Mouse (Mus musculus): ENCODE data around the gene Sbds. TPM values are rescaled to one million over a fixed set of nuclear protein-coding genes. Genes with fewer than 3 reads are reported as not detected.

Gene Sbds
- polyA plus RNA-seq, 1 experiment, result 40.7 TPM

GRCm38 (mm10) chr5:130239236-130239635 lies 16.1 kb downstream of the Sbds start:
- DNase-seq, result peak; percentile 88
- no peak overlapping the region for H3K4me3 ChIP-seq (ENCODE audit: insufficient read depth, low read depth, low read length)
- no peak for TF ChIP-seq CTCF (conservative IDR thresholded peaks at IDR 0.05; ENCODE audit: insufficient read depth, insufficient read length, low read depth, low read length)
- no peak for TF ChIP-seq POLR2A (IDR thresholded peaks at IDR 0.05; ENCODE audit: low read depth, low read length)
- H3K27me3 ChIP-seq (replicated peaks; ENCODE audit: control insufficient read depth, insufficient read depth, low read length), result no peaks in the 10 kb centered on the region
- H3K4me1 ChIP-seq (ENCODE audit: control insufficient read depth, insufficient read depth, low read length), result no peaks in the 10 kb centered on the region
- peaks cover 2% of the 10 kb centered on the region for H3K36me3 ChIP-seq (ENCODE audit: control insufficient read depth, insufficient read depth, low read length)
- H3K27ac ChIP-seq (ENCODE audit: insufficient read depth, low read depth, low read length), result no peak overlapping the region; the same call in 1 of the 2 replicates
- 42% methylated on average over 7 of the region's 7 CpGs for WGBS

GRCm38 (mm10) chr5:130236302-130236701 lies 19.0 kb downstream of the Sbds start:
- H3K27me3 ChIP-seq (replicated peaks; ENCODE audit: control insufficient read depth, insufficient read depth, low read length), result no peaks in the 10 kb centered on the region
- H3K4me3 ChIP-seq (ENCODE audit: insufficient read depth, low read depth, low read length), result no peak overlapping the region
- DNase-seq, result no peak
- H3K36me3 ChIP-seq (ENCODE audit: control insufficient read depth, insufficient read depth, low read length), result peaks cover 2% of the 10 kb centered on the region; the same call in 1 of the 2 replicates
- no peak overlapping the region for H3K27ac ChIP-seq (ENCODE audit: insufficient read depth, low read depth, low read length)
- WGBS, result 91% methylated on average over 8 of the region's 8 CpGs
- no peak for TF ChIP-seq POLR2A (IDR thresholded peaks at IDR 0.05; ENCODE audit: low read depth, low read length)
- TF ChIP-seq CTCF (conservative IDR thresholded peaks at IDR 0.05; ENCODE audit: insufficient read depth, insufficient read length, low read depth, low read length), result no peak
- no peaks in the 10 kb centered on the region for H3K4me1 ChIP-seq (ENCODE audit: control insufficient read depth, insufficient read depth, low read length)

- no peak overlapping the region for H3K27ac ChIP-seq (ENCODE audit: insufficient read depth, low read depth, low read length)
- H3K27me3 ChIP-seq (replicated peaks; ENCODE audit: control insufficient read depth, insufficient read depth, low read length), result no peaks in the 10 kb centered on the region
- no peak for TF ChIP-seq POLR2A (IDR thresholded peaks at IDR 0.05; ENCODE audit: low read depth, low read length)
- TF ChIP-seq CTCF (conservative IDR thresholded peaks at IDR 0.05; ENCODE audit: insufficient read depth, insufficient read length, low read depth, low read length), result no peak
- no peak for DNase-seq
- H3K4me3 ChIP-seq (ENCODE audit: insufficient read depth, low read depth, low read length), result no peak overlapping the region
- H3K4me1 ChIP-seq (ENCODE audit: control insufficient read depth, insufficient read depth, low read length), result peaks cover 11% of the 10 kb centered on the region
- 47% methylated on average over 4 of the region's 4 CpGs for WGBS
- H3K36me3 ChIP-seq (ENCODE audit: control insufficient read depth, insufficient read depth, low read length), result peaks cover 2% of the 10 kb centered on the region; the same call in 1 of the 2 replicates
Measured at GRCm38 (mm10) chr5:130228120-130228519, 27.2 kb downstream of the Sbds start.

- H3K27ac ChIP-seq (ENCODE audit: insufficient read depth, low read depth, low read length), result no peak overlapping the region
- 70% methylated on average over 3 of the region's 3 CpGs for WGBS
- H3K4me3 ChIP-seq (ENCODE audit: insufficient read depth, low read depth, low read length), result no peak overlapping the region
Measured at GRCm38 (mm10) chr5:130226790-130227189, 28.5 kb downstream of the Sbds start.

GRCm38 (mm10) chr5:130222146-130223004 lies 33.0 kb downstream of the Sbds start:
- 1% methylated on average over 88 of the region's 88 CpGs for WGBS
- peak overlapping the region; percentile 98 for H3K4me3 ChIP-seq (ENCODE audit: insufficient read depth, low read depth, low read length)
- no peaks in the 10 kb centered on the region for H3K27me3 ChIP-seq (replicated peaks; ENCODE audit: control insufficient read depth, insufficient read depth, low read length)
- peak; percentile 52 for TF ChIP-seq POLR2A (IDR thresholded peaks at IDR 0.05; ENCODE audit: low read depth, low read length)
- TF ChIP-seq CTCF (conservative IDR thresholded peaks at IDR 0.05; ENCODE audit: insufficient read depth, insufficient read length, low read depth, low read length), result peak; percentile 71
- peak; percentile 96 for DNase-seq
- H3K36me3 ChIP-seq (ENCODE audit: control insufficient read depth, insufficient read depth, low read length), result no peaks in the 10 kb centered on the region
- H3K27ac ChIP-seq (ENCODE audit: insufficient read depth, low read depth, low read length), result peak overlapping the region; percentile 94
- peaks cover 18% of the 10 kb centered on the region for H3K4me1 ChIP-seq (ENCODE audit: control insufficient read depth, insufficient read depth, low read length)

More at GRCm38 (mm10) chr5:130226790-130227189, 28.5 kb downstream of the Sbds start:
- TF ChIP-seq POLR2A (IDR thresholded peaks at IDR 0.05; ENCODE audit: low read depth, low read length) (no peak), CTCF (conservative IDR thresholded peaks at IDR 0.05; ENCODE audit: insufficient read depth, insufficient read length, low read depth, low read length) (no peak)
- Histone ChIP-seq H3K36me3 (ENCODE audit: control insufficient read depth, insufficient read depth, low read length) (no peaks in the 10 kb centered on the region), H3K4me1 (ENCODE audit: control insufficient read depth, insufficient read depth, low read length) (peaks cover 12% of the 10 kb centered on the region), H3K27me3 (replicated peaks; ENCODE audit: control insufficient read depth, insufficient read depth, low read length) (no peaks in the 10 kb centered on the region)
- no peak for DNase-seq

- H3K27me3 ChIP-seq (replicated peaks; ENCODE audit: control insufficient read depth, insufficient read depth, low read length), result no peaks in the 10 kb centered on the region
- H3K4me1 ChIP-seq (ENCODE audit: control insufficient read depth, insufficient read depth, low read length), result peaks cover 14% of the 10 kb centered on the region; the same call in 1 of the 2 replicates
- peak overlapping the region; percentile 94 for H3K27ac ChIP-seq (ENCODE audit: insufficient read depth, low read depth, low read length)
- TF ChIP-seq POLR2A (IDR thresholded peaks at IDR 0.05; ENCODE audit: low read depth, low read length), result no peak
- no peak for TF ChIP-seq CTCF (conservative IDR thresholded peaks at IDR 0.05; ENCODE audit: insufficient read depth, insufficient read length, low read depth, low read length)
- no peaks in the 10 kb centered on the region for H3K36me3 ChIP-seq (ENCODE audit: control insufficient read depth, insufficient read depth, low read length)
- H3K4me3 ChIP-seq (ENCODE audit: insufficient read depth, low read depth, low read length), result peak overlapping the region; percentile 98
- no peak for DNase-seq
- under 1% methylated on average over 10 of the region's 10 CpGs for WGBS
Measured at GRCm38 (mm10) chr5:130221760-130222145, 33.6 kb downstream of the Sbds start.

- H3K36me3 ChIP-seq (ENCODE audit: control insufficient read depth, insufficient read depth, low read length), result no peaks in the 10 kb centered on the region
- TF ChIP-seq POLR2A (IDR thresholded peaks at IDR 0.05; ENCODE audit: low read depth, low read length), result no peak
- no peak for TF ChIP-seq CTCF (conservative IDR thresholded peaks at IDR 0.05; ENCODE audit: insufficient read depth, insufficient read length, low read depth, low read length)
- 41% methylated on average over 2 of the region's 2 CpGs for WGBS
- H3K4me3 ChIP-seq (ENCODE audit: insufficient read depth, low read depth, low read length), result no peak overlapping the region; the same call in 1 of the 2 replicates
- peaks cover 14% of the 10 kb centered on the region; the same call in 1 of the 2 replicates for H3K4me1 ChIP-seq (ENCODE audit: control insufficient read depth, insufficient read depth, low read length)
- no peak overlapping the region; the same call in 1 of the 2 replicates for H3K27ac ChIP-seq (ENCODE audit: insufficient read depth, low read depth, low read length)
- peak; percentile 43 for DNase-seq
- H3K27me3 ChIP-seq (replicated peaks; ENCODE audit: control insufficient read depth, insufficient read depth, low read length), result no peaks in the 10 kb centered on the region
Measured at GRCm38 (mm10) chr5:130221316-130221715, 34.0 kb downstream of the Sbds start.

Data from kidney, adult 2 months (tissue).